Mouse (Mus musculus): ENCODE results near the gene Nsmf.

The Nsmf gene

DNA sequence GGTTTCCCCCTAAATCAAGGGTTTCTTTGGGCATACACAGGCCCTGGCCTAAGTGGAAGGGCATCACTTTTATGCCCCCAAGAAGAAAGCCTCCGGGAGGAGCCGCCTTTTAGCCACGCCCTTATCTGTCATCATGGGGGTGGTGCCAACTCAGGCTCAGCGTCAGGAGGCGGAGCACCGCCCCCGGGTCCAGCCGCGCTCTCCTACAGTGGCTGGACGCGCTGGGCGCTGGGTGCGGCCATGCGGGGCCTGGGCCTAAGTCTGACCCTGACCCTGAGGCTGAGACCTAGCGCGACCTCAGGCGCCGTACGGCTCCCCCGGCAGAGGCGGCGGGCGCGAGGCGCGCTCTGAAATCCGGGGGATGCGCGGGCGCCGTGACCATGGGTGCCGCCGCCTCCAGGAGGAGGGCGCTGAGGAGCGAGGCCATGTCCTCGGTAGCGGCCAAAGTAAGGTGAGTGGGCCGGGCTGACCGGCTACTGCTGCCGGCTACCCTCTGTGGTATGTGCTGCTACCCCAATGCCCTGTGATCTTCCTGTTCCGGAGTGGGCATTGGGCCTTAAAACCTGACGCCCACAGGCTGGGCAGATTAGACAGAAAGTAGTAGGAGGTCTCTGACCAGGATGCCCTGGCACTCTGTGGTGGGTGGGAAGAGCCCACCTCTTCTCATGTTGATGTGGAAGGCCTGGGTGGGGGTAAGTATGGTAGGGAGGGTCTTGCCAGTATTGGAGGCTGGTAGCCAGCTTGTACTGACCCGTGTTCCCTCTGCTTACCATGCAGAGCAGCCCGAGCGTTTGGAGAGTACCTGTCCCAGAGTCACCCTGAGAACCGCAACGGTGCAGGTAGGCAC is at the start of gene Nsmf:
Gene Nsmf, plus strand, starts transcription at position 135 of the 847 bp plus-strand sequence.
- peak; percentile 51 for DNase-seq (ENCODE audit: extremely low read depth, low read depth)

GRCm38 (mm10) chr2:25006767-25007166 is 47.4 kb upstream of the Nsmf start:
- DNase-seq (ENCODE audit: extremely low read depth, low read depth), result no peak

DNA sequence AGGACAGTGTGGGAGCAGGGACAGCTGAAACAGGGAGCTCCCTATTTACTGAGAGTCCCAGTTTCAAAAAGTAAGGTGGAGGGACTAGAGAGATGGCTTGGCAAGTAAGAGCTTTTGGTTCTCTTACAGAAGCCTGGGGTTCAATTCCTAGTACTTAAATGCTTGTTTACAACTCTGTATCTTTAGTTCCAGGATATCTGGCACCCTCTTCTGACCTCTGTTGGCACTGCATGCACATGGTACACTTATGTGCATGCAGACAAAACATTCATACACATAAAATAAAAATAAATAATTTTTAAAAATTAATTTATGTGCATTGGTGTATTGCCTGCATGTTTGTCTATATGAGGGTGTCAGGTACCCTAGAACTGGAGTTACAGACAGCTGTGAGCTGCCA is 45.9 kb upstream of the Nsmf start:
- DNase-seq (ENCODE audit: extremely low read depth, low read depth), result peak; percentile 13

- DNase-seq (ENCODE audit: extremely low read depth, low read depth), result peak; percentile 11
Observed at GRCm38 (mm10) chr2:25022678-25023077, 31.5 kb upstream of the Nsmf start.

DNA sequence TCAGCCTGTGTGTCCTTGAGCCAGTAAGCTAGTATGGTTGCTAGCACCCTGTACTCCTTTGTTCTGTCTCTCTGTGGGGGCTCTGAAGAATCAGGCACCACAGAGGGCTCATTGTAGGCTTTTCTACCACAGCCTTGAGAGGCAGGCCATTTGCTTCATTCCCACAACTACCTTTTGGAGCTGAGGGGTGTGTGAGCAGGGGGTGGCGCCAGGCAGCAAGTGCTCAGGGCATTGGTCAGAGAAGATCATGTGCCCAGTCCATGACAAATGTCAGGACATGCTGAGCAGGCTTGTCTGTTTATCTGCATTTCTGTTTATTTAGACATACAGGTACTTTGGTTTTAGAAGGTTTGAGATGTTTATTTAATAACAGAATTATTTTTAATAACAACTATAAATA is 29.0 kb upstream of the Nsmf start:
- DNase-seq (ENCODE audit: extremely low read depth, low read depth), result no peak

- no peak for DNase-seq (ENCODE audit: extremely low read depth, low read depth)
Observed at GRCm38 (mm10) chr2:25034994-25035393, 19.2 kb upstream of the Nsmf start.

DNA sequence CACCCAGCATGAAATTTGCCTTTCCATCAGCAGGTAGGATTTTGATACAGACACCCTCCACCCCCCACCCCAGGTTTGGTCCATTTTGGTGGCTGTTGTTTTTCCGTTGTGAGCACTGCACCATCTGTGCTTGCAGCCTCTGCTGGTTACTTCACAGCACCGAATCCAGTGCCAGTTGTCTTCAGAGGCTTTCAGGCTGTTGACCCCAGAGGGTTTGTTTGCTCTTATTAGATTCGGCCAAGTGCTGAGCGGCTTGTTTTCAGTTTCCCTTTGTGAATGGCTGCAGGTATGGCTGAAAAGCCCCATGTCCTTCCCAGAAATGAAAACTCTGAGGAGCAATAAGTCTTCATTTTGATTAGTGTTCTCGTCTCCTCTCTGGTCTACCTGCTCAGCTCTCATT is 14.1 kb upstream of the Nsmf start:
- no peak for DNase-seq (ENCODE audit: extremely low read depth, low read depth)

DNA sequence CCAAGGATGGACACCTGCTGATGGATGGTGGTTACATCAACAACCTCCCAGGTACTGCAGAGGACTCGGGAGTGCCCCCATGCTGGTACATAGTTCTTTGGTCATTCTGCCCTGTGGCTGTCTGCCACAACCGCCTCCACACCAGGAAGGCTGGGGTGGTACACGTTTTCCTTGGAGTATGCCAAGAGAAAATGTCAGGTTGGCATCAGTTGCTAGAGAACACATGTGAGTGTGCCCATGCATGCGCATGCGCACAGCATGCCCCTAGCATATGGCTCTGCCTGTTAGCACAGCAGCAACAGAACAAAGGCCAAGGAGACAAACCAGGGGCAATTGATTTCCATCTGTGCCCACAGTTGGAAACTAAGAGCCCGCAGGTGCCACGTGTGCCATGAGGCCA is 3.2 kb upstream of the Nsmf start:
- no peak for DNase-seq (ENCODE audit: extremely low read depth, low read depth)

GRCm38 (mm10) chr2:25051450-25051849 is 2.7 kb upstream of the Nsmf start:
- no peak for DNase-seq (ENCODE audit: extremely low read depth, low read depth)

DNA sequence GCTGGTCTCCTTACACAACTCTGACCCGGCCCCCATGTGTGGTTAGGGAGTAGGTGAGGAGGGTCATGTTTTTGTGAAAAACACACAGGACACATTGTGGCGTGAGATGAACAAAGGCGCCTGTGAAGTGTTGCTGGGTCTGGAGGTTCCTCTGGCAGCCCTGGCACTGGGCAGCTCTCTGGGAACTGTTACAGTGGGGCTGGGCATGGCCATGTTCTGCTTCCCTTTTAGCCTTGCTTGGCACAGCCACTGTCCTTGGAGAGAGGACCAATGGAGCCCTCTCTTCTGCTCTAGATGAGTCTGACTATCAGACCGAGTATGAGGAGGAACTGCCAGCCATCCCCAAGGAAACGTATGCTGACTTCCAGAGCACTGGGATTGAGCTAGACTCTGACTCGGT is 1.1 kb upstream of the Nsmf start:
- DNase-seq (ENCODE audit: extremely low read depth, low read depth), result no peak

DNA sequence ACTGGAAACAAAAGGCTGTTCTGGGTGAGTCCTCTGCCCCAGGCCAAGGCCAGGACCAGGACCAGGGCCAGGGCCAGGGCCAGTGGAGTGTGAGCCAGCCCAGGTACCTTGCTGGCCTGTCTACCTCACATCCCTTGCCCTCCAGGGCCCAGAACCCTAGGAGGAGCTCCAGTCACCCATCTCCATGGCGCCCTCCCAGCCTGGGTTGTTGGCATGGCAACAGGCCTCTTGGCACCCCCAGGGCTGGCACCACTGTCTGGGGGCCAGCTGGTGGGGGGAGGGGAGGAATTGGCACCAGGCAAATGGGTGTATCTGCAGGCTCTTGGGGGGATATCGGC is 882 bp downstream of the Nsmf start:
- no peak for DNase-seq (ENCODE audit: extremely low read depth, low read depth)

- DNase-seq (ENCODE audit: extremely low read depth, low read depth), result no peak
Observed at GRCm38 (mm10) chr2:25055409-25056155, 1.4 kb downstream of the Nsmf start.

DNA sequence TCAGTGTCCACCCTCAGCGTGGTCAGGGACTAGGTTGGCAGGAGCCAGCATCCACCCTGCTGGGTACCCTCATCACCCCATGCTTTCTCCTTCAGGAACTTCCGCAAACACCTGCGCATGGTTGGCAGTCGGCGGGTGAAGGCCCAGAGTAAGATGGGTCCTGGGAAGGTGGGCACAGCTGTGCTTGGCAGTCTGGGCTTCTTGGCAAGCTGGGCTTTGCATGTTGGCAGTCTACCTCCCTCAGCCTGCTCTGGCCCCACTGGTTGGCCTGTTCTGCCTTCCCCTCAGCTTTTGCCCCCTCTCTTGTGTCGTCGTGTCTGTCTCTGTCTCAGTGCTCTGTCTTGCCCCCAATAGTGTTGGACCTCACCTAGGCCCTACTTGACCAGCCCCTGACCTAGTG is 4.8 kb downstream of the Nsmf start:
- DNase-seq (ENCODE audit: extremely low read depth, low read depth), result no peak

- DNase-seq (ENCODE audit: extremely low read depth, low read depth), result no peak
Observed at GRCm38 (mm10) chr2:25063523-25063922, 9.4 kb downstream of the Nsmf start.

GRCm38 (mm10) chr2:25064285-25064684 is 10.1 kb downstream of the Nsmf start:
- no peak for DNase-seq (ENCODE audit: extremely low read depth, low read depth)

DNA sequence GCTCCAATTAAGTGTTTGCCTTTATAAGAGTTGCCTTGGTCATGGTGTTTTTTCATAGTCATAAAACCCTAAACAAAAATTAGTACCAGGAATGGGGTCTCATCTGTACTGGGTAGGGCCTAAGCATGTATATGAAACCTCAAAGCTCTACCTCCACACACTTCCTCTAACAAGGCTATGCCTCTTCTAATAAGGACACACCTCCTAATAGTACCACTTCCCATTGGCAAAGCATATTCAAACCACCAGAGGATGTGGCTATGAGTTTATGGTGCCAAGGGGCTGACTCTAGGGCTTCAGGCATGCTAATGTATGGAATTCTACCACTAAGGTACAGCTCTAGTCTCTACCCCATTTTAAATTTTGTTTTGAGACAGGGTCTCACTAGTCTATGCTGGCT is 11.4 kb downstream of the Nsmf start:
- DNase-seq (ENCODE audit: extremely low read depth, low read depth), result no peak

- no peak for DNase-seq (ENCODE audit: extremely low read depth, low read depth)
Observed at GRCm38 (mm10) chr2:25066552-25066951, 12.4 kb downstream of the Nsmf start.

GRCm38 (mm10) chr2:25069537-25069936 is 15.4 kb downstream of the Nsmf start:
- no peak for DNase-seq (ENCODE audit: extremely low read depth, low read depth)

GRCm38 (mm10) chr2:25072398-25072797 is 18.2 kb downstream of the Nsmf start:
- DNase-seq (ENCODE audit: extremely low read depth, low read depth), result no peak

DNA sequence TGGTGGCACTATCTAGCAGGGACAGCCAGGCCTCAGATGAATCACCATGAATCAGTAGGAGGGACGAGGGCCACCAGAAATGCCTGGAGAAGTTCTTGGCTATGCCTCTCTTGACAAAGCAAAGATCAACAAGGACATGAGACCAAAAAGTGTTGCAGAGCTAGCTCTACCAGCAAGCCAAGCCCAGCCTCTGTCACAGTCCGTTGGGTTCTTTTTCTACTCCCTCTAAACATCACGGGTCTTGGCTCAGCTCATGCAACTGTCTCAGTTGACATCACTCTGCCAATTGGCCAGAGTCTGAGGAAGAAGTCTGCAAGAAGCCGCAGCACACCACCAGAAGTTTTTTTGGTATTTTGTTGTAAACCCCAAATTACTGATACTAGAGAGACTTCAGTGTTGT is 21.4 kb downstream of the Nsmf start:
- no peak for DNase-seq (ENCODE audit: extremely low read depth, low read depth)

- DNase-seq (ENCODE audit: extremely low read depth, low read depth), result no peak
Observed at GRCm38 (mm10) chr2:25078967-25079366, 24.8 kb downstream of the Nsmf start.

- no peak for DNase-seq (ENCODE audit: extremely low read depth, low read depth)
Observed at GRCm38 (mm10) chr2:25080076-25080475, 25.9 kb downstream of the Nsmf start, which contains the start of gene Entpd8. Gene Entpd8 (plus strand): TSS chr2:25080304.

DNA sequence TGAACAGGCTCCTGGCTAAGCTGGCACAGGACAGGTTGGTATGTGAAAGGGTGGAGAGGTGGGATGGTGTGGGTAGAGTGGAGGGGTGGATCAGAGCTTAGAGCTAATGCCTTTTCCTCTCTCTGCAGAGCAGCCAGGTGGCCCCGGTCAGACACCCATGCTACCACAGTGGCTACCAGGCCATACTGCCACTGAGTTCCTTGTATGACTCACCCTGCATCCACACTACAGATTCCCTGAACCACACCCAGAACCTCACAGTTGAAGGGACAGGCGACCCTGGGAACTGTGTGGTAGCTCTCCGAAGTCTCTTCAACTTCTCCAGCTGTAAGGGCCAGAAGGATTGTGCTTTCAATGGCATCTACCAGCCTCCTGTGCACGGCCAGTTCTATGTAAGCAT is 29.5 kb downstream of the Nsmf start:
- no peak for DNase-seq (ENCODE audit: extremely low read depth, low read depth)
